Mouse (Mus musculus): ENCODE data around the gene Ptprcap. TPM values are rescaled to one million over a fixed set of nuclear protein-coding genes. Genes with fewer than 3 reads are reported as not detected.
"Not testable (repeated sequence)": the region's sequence is repeated elsewhere in the genome, so short reads cannot be mapped to it uniquely, and the experiment has no call there.

The Ptprcap gene
- polyA plus RNA-seq, 1 experiment from 2014 or later: 0.68 TPM

DNA sequence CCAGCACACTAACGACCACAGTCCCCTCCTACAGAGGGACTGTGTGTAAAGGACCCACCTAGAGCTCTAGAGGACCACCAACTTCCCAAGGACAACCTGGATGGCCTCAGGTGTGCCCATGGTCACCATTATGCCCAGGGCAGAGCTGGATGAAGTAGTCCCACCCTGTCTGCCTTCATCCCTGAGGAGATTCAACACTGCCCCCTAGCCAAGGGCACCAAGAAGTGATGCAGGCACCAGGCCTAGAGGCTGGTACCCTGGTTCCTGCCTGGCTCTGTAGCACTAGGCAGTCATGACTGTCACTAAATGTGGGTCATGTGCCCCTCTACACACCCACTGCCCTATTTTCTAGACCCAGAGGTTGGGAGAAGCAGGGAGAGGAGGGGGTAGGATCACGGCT lies 21.6 kb upstream of the Ptprcap start:
- WGBS: 84% methylated on average over 2 of the region's 2 CpGs
- Histone ChIP-seq H3K27ac (no peak overlapping the region), H3K27me3 (ENCODE audit: control insufficient read depth, insufficient read depth, low read length) (no peaks in the 10 kb centered on the region), H3K36me3 (replicated peaks; ENCODE audit: control insufficient read depth, insufficient read depth) (peaks cover 55% of the 10 kb centered on the region), H3K9ac (no peak overlapping the region), H3K9me3 (ENCODE audit: control insufficient read depth, low read length) (no peaks in the 10 kb centered on the region), H3K4me3 (replicated peaks; ENCODE audit: low read length) (no peak overlapping the region), H3K4me2 (replicated peaks) (no peak overlapping the region), H3K4me1 (replicated peaks; ENCODE audit: control insufficient read depth, insufficient read depth, low read length) (peaks cover 10% of the 10 kb centered on the region)
- DNase-seq (ENCODE audit: low spot score) (no peak), ATAC-seq (ENCODE audit: low FRiP score) (no peak)

DNA sequence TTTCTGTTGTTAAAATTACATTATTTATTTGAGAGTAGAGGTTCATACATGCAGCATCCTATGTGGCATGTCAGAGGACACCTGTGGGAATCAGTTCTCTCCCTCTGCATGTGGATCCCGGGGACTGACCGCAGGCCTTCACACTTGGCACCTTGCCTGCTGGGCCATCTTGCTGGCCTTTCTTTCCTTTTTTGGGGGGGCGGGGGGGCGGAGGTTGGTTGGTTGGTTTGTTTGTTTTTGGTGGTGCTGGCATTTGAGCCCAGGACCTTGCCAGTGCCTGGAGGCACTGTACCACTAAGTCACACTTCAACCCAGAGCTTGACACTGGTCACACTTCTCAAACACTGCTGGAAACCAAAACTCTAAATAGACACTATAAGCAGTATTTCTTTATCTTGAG lies 19.1 kb upstream of the Ptprcap start:
- WGBS: 95% methylated on average over 4 of the region's 4 CpGs
- ATAC-seq (ENCODE audit: low FRiP score) (no peak), DNase-seq (ENCODE audit: low spot score) (no peak)
- no peak overlapping the region for H3K4me3 ChIP-seq (replicated peaks; ENCODE audit: low read length)
- H3K9me3 ChIP-seq (ENCODE audit: control insufficient read depth, low read length): no peaks in the 10 kb centered on the region
- no peak overlapping the region for H3K27ac ChIP-seq
- peaks cover 37% of the 10 kb centered on the region for H3K36me3 ChIP-seq (replicated peaks; ENCODE audit: control insufficient read depth, insufficient read depth)
- H3K4me1 ChIP-seq (replicated peaks; ENCODE audit: control insufficient read depth, insufficient read depth, low read length): no peaks in the 10 kb centered on the region
- no peak overlapping the region for H3K4me2 ChIP-seq (replicated peaks)
- no peak overlapping the region for H3K9ac ChIP-seq
- H3K27me3 ChIP-seq (ENCODE audit: control insufficient read depth, insufficient read depth, low read length): no peaks in the 10 kb centered on the region

DNA sequence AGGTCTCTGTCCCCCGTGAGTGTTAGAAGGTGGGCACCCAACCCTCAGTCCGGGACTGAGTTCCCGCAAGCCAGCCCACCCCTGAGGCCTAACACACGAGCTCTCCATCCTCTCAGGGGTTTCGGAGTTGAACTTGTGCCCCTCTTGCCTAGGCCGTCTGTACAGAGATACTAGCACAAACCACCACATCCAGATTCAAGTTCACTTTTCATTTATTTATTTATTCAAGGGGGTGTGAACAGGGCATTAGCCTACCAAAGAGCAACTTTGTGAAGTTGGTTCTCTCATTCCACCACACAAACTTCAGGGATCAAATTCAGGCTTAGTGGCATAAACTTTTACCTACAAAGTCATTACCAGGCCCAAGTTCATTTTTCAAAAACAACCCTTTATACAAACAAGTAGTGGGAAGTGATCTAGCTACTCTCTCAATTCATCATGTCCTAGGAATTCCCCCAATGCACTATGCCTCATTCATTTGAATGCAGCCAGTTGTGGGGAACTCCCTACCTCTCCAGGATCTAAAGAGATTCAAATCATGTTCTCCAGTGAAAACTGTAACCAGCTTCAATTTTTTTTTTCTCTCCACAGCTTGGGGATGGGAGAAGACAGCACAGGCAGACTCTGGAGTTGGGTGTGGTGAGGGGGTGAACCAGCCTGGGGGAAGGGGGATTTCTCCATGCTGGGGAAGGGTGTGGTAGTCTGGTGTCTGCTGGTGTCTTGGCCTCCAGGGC lies 18.0 kb upstream of the Ptprcap start:
- not testable (repeated sequence) for H3K9me3 ChIP-seq (ENCODE audit: control insufficient read depth, low read length); H3K27me3 ChIP-seq (ENCODE audit: control insufficient read depth, insufficient read depth, low read length); ATAC-seq (ENCODE audit: low FRiP score); DNase-seq (ENCODE audit: low spot score); H3K4me1 ChIP-seq (replicated peaks; ENCODE audit: control insufficient read depth, insufficient read depth, low read length); H3K27ac ChIP-seq; H3K4me2 ChIP-seq (replicated peaks); H3K9ac ChIP-seq; H3K4me3 ChIP-seq (replicated peaks; ENCODE audit: low read length)
- peaks cover 28% of the 10 kb centered on the region for H3K36me3 ChIP-seq (replicated peaks; ENCODE audit: control insufficient read depth, insufficient read depth)
- 89% methylated on average over 6 of the region's 6 CpGs for WGBS

DNA sequence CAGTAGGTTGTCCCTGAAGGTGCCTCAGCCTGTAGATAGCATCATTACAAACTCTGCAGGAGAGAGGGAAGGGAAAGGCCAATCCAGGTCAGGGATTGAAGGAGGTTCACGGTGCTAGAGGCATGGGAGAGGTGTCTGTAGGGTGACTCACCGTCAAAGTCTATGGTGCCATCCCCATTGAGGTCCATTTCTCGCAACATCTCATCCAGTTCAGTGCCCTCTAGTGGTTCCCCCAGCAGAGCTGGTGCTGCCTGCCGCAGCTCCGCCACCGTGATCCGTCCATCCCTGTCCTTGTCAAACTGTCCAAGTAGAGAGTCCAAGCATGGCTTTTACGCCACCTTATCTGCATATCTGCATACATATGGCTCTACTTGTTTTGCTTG lies 17.4 kb upstream of the Ptprcap start:
- WGBS: 28% methylated on average over 8 of the region's 8 CpGs
- not testable (repeated sequence) for H3K9me3 ChIP-seq (ENCODE audit: control insufficient read depth, low read length); DNase-seq (ENCODE audit: low spot score); H3K27ac ChIP-seq; H3K9ac ChIP-seq; H3K4me3 ChIP-seq (replicated peaks; ENCODE audit: low read length); H3K27me3 ChIP-seq (ENCODE audit: control insufficient read depth, insufficient read depth, low read length); H3K4me1 ChIP-seq (replicated peaks; ENCODE audit: control insufficient read depth, insufficient read depth, low read length); H3K4me2 ChIP-seq (replicated peaks); ATAC-seq (ENCODE audit: low FRiP score)
- peaks cover 27% of the 10 kb centered on the region for H3K36me3 ChIP-seq (replicated peaks; ENCODE audit: control insufficient read depth, insufficient read depth)

DNA sequence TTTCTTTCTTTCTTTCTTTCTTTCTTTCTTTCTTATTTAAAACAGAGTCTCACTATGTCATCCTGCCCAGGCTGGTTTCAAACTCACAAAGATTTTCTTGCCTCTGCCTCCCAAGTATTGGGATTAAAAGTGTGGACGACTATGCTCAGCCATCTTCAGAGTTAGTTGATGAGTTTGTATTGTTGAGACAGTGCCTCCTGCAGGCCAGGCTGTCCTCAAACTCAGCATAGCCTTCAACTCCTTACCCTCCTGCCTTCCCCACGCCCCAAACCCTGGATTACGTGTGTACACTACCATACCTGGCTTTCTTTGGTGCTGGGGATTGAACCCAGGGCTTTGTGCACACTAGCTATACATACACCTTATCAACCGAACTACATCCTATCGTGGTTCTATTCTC lies 16.9 kb upstream of the Ptprcap start:
- H3K27me3 ChIP-seq (ENCODE audit: control insufficient read depth, insufficient read depth, low read length): no peaks in the 10 kb centered on the region
- no peak overlapping the region for H3K9ac ChIP-seq
- no peaks in the 10 kb centered on the region for H3K9me3 ChIP-seq (ENCODE audit: control insufficient read depth, low read length)
- no peak for DNase-seq (ENCODE audit: low spot score)
- no peak overlapping the region for H3K27ac ChIP-seq
- no peak overlapping the region for H3K4me3 ChIP-seq (replicated peaks; ENCODE audit: low read length)
- WGBS: 77% methylated on average over 5 of the region's 5 CpGs
- peaks cover 22% of the 10 kb centered on the region for H3K36me3 ChIP-seq (replicated peaks; ENCODE audit: control insufficient read depth, insufficient read depth)
- no peak overlapping the region for H3K4me2 ChIP-seq (replicated peaks)
- no peaks in the 10 kb centered on the region for H3K4me1 ChIP-seq (replicated peaks; ENCODE audit: control insufficient read depth, insufficient read depth, low read length)
- no peak for ATAC-seq (ENCODE audit: low FRiP score)

DNA sequence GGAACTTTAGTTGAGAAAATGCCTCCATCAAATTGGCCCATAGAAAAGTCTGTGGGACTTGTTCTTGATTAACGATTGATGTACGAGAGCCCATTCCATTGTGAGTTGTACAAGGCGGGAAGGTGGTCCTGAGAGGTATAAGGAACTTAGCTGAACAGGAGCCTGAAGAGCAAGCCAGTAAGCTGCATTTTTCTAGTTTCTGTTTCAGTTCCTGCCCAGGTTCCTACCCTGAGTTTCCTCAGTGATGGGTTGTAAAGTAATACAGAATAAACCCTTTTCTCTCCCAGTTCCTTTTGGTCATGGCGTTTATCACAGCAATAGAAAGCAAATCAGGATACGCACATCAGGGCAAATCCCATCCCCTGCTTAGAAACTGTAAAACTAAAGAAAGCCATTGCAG lies 15.5 kb upstream of the Ptprcap start:
- WGBS: 81% methylated on average over 5 of the region's 5 CpGs
- ATAC-seq (ENCODE audit: low FRiP score): no peak

DNA sequence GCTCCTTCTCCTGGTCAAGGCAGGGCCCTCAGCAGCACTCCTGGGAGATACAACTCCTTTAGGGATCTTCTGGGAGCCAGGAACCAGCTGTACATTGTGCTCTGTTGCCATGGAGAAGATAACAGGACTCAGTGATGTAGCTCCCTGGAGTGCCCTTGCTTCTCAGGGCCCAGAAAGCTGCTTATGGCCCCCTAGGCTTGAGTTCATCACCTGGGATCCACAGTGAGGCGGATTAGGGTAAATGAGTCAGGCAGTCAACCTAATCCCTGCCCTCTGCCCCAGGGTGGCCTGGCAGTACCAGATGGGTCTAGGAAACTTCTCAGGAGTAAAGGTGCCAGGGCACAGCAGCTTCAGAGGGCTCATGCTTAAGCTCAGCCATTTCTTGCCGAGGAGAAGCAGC lies 14.0 kb upstream of the Ptprcap start, which contains the start of gene Gpr152:
Gpr152 (plus strand) TSS at position 342 of the 400 bp plus-strand sequence.
- ATAC-seq (ENCODE audit: low FRiP score): no peak
- no peak within 1 kb of the TSS for H3K4me3 ChIP-seq (replicated peaks; ENCODE audit: low read length)
- no peaks in the 10 kb centered on the region for H3K27me3 ChIP-seq (ENCODE audit: control insufficient read depth, insufficient read depth, low read length)
- H3K9me3 ChIP-seq (ENCODE audit: control insufficient read depth, low read length): no peaks in the 10 kb centered on the region
- WGBS: 75% methylated on average over 2 of the region's 2 CpGs
- no peaks in the 10 kb centered on the region for H3K36me3 ChIP-seq (replicated peaks; ENCODE audit: control insufficient read depth, insufficient read depth)
- H3K9ac ChIP-seq: no peak within 1 kb of the TSS
- DNase-seq (ENCODE audit: low spot score): no peak
- no peak within 1 kb of the TSS for H3K4me2 ChIP-seq (replicated peaks)
- H3K27ac ChIP-seq: no peak within 1 kb of the TSS
- H3K4me1 ChIP-seq (replicated peaks; ENCODE audit: control insufficient read depth, insufficient read depth, low read length): no peaks in the 10 kb centered on the region

More for the DNA sequence above, 15.5 kb upstream of the Ptprcap start:
- DNase-seq (ENCODE audit: low spot score): no peak
- no peaks in the 10 kb centered on the region for H3K27me3 ChIP-seq (ENCODE audit: control insufficient read depth, insufficient read depth, low read length)
- no peak overlapping the region for H3K4me3 ChIP-seq (replicated peaks; ENCODE audit: low read length)
- H3K36me3 ChIP-seq (replicated peaks; ENCODE audit: control insufficient read depth, insufficient read depth): peaks cover 7% of the 10 kb centered on the region
- no peaks in the 10 kb centered on the region for H3K4me1 ChIP-seq (replicated peaks; ENCODE audit: control insufficient read depth, insufficient read depth, low read length)
- H3K9ac ChIP-seq: no peak overlapping the region
- no peak overlapping the region for H3K27ac ChIP-seq
- H3K9me3 ChIP-seq (ENCODE audit: control insufficient read depth, low read length): no peaks in the 10 kb centered on the region
- no peak overlapping the region for H3K4me2 ChIP-seq (replicated peaks)

DNA sequence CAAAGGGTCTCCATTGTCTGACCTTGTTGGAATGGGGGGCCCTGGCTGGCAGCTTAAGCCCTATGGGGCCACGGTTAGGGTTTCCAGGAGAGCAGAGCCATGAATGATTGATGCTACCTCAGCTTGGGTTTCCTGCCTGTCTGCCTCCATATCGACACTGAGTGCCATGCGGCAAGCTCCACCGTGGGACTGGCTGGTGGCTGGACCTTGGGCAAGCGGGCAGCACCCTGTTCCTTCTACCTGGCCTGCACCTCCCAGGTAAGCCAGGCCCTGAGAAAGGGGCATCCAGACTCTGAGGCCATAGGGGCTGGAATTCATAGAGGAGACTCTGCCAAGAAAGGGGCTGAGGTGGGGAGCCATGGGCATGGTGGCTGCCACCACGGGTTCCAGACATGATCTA lies 13.3 kb upstream of the Ptprcap start:
- Histone ChIP-seq H3K36me3 (replicated peaks; ENCODE audit: control insufficient read depth, insufficient read depth) (no peaks in the 10 kb centered on the region), H3K27ac (no peak overlapping the region), H3K27me3 (ENCODE audit: control insufficient read depth, insufficient read depth, low read length) (no peaks in the 10 kb centered on the region), H3K9ac (no peak overlapping the region), H3K4me1 (replicated peaks; ENCODE audit: control insufficient read depth, insufficient read depth, low read length) (no peaks in the 10 kb centered on the region), H3K4me3 (replicated peaks; ENCODE audit: low read length) (no peak overlapping the region), H3K4me2 (replicated peaks) (no peak overlapping the region), H3K9me3 (ENCODE audit: control insufficient read depth, low read length) (no peaks in the 10 kb centered on the region)
- DNase-seq (ENCODE audit: low spot score) (no peak), ATAC-seq (ENCODE audit: low FRiP score) (no peak)
- 87% methylated on average over 6 of the region's 6 CpGs for WGBS

DNA sequence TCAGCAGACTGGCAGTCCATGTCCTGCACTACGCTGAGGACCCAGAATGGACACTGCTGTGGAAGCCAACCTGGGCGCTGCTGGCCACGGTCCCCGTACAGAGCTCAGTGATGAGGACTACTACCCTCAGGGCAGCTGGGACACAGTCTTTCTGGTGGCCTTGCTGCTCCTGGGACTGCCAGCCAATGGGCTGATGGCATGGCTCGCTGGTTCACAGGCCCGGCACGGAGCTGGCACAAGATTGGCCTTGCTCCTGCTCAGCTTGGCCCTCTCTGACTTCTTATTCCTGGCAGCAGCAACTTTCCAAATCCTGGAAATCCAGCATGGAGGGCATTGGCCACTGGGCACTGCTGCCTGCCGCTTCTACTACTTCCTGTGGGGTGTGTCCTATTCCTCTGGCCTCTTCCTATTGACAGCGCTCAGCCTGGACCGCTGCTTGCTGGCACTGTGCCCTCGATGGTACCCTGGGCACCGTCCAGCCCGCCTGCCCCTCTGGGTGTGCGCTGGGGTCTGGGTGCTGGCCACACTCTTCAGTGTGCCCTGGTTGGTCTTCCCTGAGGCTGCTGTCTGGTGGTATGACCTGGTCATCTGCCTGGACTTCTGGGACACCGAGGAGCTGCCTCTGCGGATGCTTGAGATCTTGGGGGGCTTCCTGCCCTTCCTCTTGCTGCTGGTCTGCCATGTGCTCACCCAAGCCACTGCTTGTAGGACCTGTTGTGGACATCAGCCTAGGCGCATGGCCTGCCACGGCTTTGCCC lies 10.8 kb upstream of the Ptprcap start:
- ATAC-seq (ENCODE audit: low FRiP score): no peak
- Histone ChIP-seq H3K4me1 (replicated peaks; ENCODE audit: control insufficient read depth, insufficient read depth, low read length) (peaks cover under 1% of the 10 kb centered on the region; the same call in 1 of the 2 replicates), H3K36me3 (replicated peaks; ENCODE audit: control insufficient read depth, insufficient read depth) (no peaks in the 10 kb centered on the region), H3K4me3 (replicated peaks; ENCODE audit: low read length) (no peak overlapping the region), H3K4me2 (replicated peaks) (no peak overlapping the region), H3K27me3 (ENCODE audit: control insufficient read depth, insufficient read depth, low read length) (no peaks in the 10 kb centered on the region), H3K27ac (no peak overlapping the region), H3K9me3 (ENCODE audit: control insufficient read depth, low read length) (no peaks in the 10 kb centered on the region), H3K9ac (no peak overlapping the region)
- whole genome bisulfite sequencing: 92% methylated on average over 18 of the region's 18 CpGs
- DNase-seq (ENCODE audit: low spot score): no peak

Data from hindbrain, embryonic 14.5 days (tissue).